Mouse (Mus musculus): Measurements from ENCODE around the gene Pold4.

- TF ChIP-seq CTCF (IDR thresholded peaks at IDR 0.05; ENCODE audit: borderline replicate concordance, insufficient read depth, low read depth, low read length) (no peak), POLR2A (IDR thresholded peaks at IDR 0.05; ENCODE audit: borderline replicate concordance, insufficient read depth, low read length) (no peak)
Measured at GRCm38 (mm10) chr19:4192251-4192985, 39.3 kb upstream of the Pold4 start.

Measured in cerebellum, adult 2 months (tissue).